Comparison of ENCODE assay signal across 8 mouse cellular contexts in genomic region chr10:122183025-122183424, GRCm38 (mm10).
A peak's percentile ranks its signal among the peaks of the same experiment; 100 is the strongest.
DNase-seq lines count a peak whose midpoint lies in the region; ATAC-seq and TF ChIP-seq lines count a peak whose summit lies in the region.

No protein-coding gene starts in this region.

- H3K27me3 ChIP-seq in midbrain, embryonic 14.5 days (ENCODE audit: control insufficient read depth, insufficient read depth, low read length), result no peaks in the 10 kb centered on the region
- H3K27me3 ChIP-seq in midbrain, embryonic 13.5 days, result no peaks in the 10 kb centered on the region
- H3K27me3 ChIP-seq in hindbrain, embryonic 13.5 days, result no peaks in the 10 kb centered on the region

- H3K4me1 ChIP-seq in midbrain, embryonic 14.5 days (ENCODE audit: control insufficient read depth, insufficient read depth, low read length), result no peaks in the 10 kb centered on the region
- H3K4me1 ChIP-seq in midbrain, embryonic 13.5 days (replicated peaks), result no peaks in the 10 kb centered on the region
- H3K4me1 ChIP-seq in cortical plate, adult 2 months (ENCODE audit: control insufficient read depth, insufficient read depth, low read length), result no peaks in the 10 kb centered on the region
- H3K4me1 ChIP-seq in hindbrain, embryonic 13.5 days (replicated peaks), result no peaks in the 10 kb centered on the region

- no peak overlapping the region for H3K9ac ChIP-seq in midbrain, embryonic 14.5 days (replicated peaks; ENCODE audit: low read length)
- no peak overlapping the region for H3K9ac ChIP-seq in midbrain, embryonic 13.5 days (replicated peaks)
- H3K9ac ChIP-seq in hindbrain, embryonic 13.5 days, result no peak overlapping the region

- H3K4me2 ChIP-seq in midbrain, embryonic 14.5 days (ENCODE audit: low read length), result no peak overlapping the region
- H3K4me2 ChIP-seq in midbrain, embryonic 13.5 days (replicated peaks), result no peak overlapping the region
- no peak overlapping the region for H3K4me2 ChIP-seq in hindbrain, embryonic 13.5 days

- H3K9me3 ChIP-seq in midbrain, embryonic 14.5 days (ENCODE audit: control insufficient read depth, low read length), result no peaks in the 10 kb centered on the region
- H3K9me3 ChIP-seq in midbrain, embryonic 13.5 days, result no peaks in the 10 kb centered on the region
- H3K9me3 ChIP-seq in hindbrain, embryonic 13.5 days, result no peaks in the 10 kb centered on the region

- no peak for TF ChIP-seq POLR2A in cortical plate, adult 2 months (IDR thresholded peaks at IDR 0.05; ENCODE audit: extremely low read depth, insufficient read depth, low read length)

- no peak overlapping the region for H3K4me3 ChIP-seq in midbrain, embryonic 14.5 days (replicated peaks; ENCODE audit: low read depth, low read length)
- H3K4me3 ChIP-seq in midbrain, embryonic 13.5 days (replicated peaks), result no peak overlapping the region
- H3K4me3 ChIP-seq in cortical plate, adult 2 months (ENCODE audit: insufficient read depth, low read length), result no peak overlapping the region
- no peak overlapping the region for H3K4me3 ChIP-seq in layer of hippocampus, adult 2 months
- no peak overlapping the region for H3K4me3 ChIP-seq in hindbrain, embryonic 13.5 days

- no peak for ATAC-seq in midbrain, embryonic 14.5 days (ENCODE audit: low FRiP score, low TSS enrichment)
- ATAC-seq in midbrain, embryonic 13.5 days, result no peak
- no peak for ATAC-seq in megakaryocyte, adult 5-6 weeks (ENCODE audit: poor library complexity, severe bottlenecking)
- ATAC-seq in hindbrain, embryonic 13.5 days (ENCODE audit: low FRiP score), result no peak

- H3K27ac ChIP-seq in midbrain, embryonic 14.5 days (replicated peaks; ENCODE audit: low read depth, low read length), result no peak overlapping the region
- H3K27ac ChIP-seq in midbrain, embryonic 13.5 days, result no peak overlapping the region
- no peak overlapping the region for H3K27ac ChIP-seq in cortical plate, adult 2 months (ENCODE audit: insufficient read depth, low read length)
- H3K27ac ChIP-seq in layer of hippocampus, adult 2 months, result no peak overlapping the region
- no peak overlapping the region for H3K27ac ChIP-seq in hindbrain, embryonic 13.5 days

- H3K36me3 ChIP-seq in midbrain, embryonic 14.5 days (ENCODE audit: control insufficient read depth, insufficient read depth, low read length), result no peaks in the 10 kb centered on the region
- H3K36me3 ChIP-seq in midbrain, embryonic 13.5 days, result no peaks in the 10 kb centered on the region
- no peaks in the 10 kb centered on the region for H3K36me3 ChIP-seq in hindbrain, embryonic 13.5 days

- 41% methylated on average over 4 of the region's 4 CpGs for WGBS in midbrain, embryonic 14.5 days
- WGBS in midbrain, embryonic 13.5 days, result 40% methylated on average over 4 of the region's 4 CpGs
- 41% methylated on average over 4 of the region's 4 CpGs for WGBS in hindbrain, embryonic 13.5 days

- TF ChIP-seq CTCF in cortical plate, adult 2 months (IDR thresholded peaks at IDR 0.05; ENCODE audit: extremely low read depth, insufficient read depth, low read length), result peak; percentile 74
- peak; percentile 88 for TF ChIP-seq CTCF in layer of hippocampus, adult 2 months (conservative IDR thresholded peaks at IDR 0.05)

- DNase-seq in embryo, embryonic 10 days (ENCODE audit: low spot score), result peak; percentile 26
- DNase-seq in embryo, embryonic 9.5 days (ENCODE audit: extremely low spot score), result no peak
- DNase-seq in midbrain, embryonic 14.5 days, result peak; percentile 53
- DNase-seq in layer of hippocampus, adult 2 months (ENCODE audit: low spot score in 2 of 2), result peak; percentile 41 to 61
